ENCODE assay signal across 10 mouse cellular contexts in the genomic region with DNA sequence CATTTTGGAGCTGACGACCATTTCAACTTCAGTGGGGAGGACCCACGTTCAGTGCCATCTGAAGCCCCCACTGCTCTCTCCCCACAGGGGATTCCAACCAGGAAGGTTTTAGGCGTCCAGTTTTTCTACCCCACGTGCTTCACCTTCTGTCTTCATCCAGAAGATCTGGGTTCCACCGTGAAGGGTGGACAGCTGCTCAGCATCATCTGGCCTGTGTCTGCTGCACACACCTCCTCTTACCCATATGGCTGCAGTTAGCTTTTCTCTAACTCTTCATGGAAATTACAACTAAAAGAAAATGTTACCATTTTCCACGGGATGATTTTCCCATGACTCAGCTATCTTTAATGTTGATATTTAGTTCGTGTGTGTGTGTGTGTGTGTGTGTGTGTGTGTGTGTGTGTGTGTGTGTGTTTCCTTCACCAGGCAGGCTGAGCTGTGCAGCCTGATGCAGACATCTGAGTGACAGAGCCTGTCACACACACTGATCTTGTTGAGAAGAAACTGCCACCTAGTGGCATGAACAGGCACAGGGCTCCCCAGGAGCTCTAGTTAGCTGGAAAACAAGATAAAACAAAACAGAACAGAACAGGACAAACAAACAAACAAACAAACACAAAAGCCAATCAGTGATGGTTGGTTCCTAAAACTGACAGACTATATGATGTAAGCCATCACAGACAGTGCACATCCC.
DNase-seq lines count a peak whose midpoint lies in the region; TF ChIP-seq lines count a peak whose summit lies in the region.
"Had no signal": no experiment of that assay in that cellular context is flagged by ENCODE, and none has a peak within 500 bp of the region (broad histone marks: within the 10 kb centered on the region; RNA-seq: fewer than 3 reads in every experiment).

No protein-coding gene starts in this region.

- 33% methylated on average over 7 of the region's 7 CpGs for WGBS in cerebellum, adult 2 months

- H3K27ac ChIP-seq in cerebellum, adult 2 months (ENCODE audit: insufficient read depth, low read length), result no peak overlapping the region
- H3K27ac ChIP-seq: heart, embryonic 15.5 days had no signal

- H3K27me3 ChIP-seq in cerebellum, adult 2 months (ENCODE audit: control insufficient read depth, insufficient read depth, low read length), result no peaks in the 10 kb centered on the region; the same call in 1 of the 2 replicates
- H3K27me3 ChIP-seq: heart, embryonic 15.5 days had no signal

- DNase-seq in cerebellum, adult 2 months, result peak; percentile 8 to 15
- no peak for DNase-seq in cerebellum, adult 11-12 months
- DNase-seq in urinary bladder, postnatal 14 days (ENCODE audit: low spot score), result peak; percentile 17
- DNase-seq in urinary bladder, adult 2 months (ENCODE audit: low spot score), result no peak
- peak; percentile 34 to 66 for DNase-seq in frontal cortex, postnatal 36 days (ENCODE audit: low spot score in 2 of 2)
- peak; percentile 37 for DNase-seq in left cerebral cortex, adult 11 months (ENCODE audit: low spot score)
- DNase-seq in retina, embryonic 14.5 days (ENCODE audit: low spot score), result peak; percentile 71
- no peak for DNase-seq in ovary, postnatal 10 days (ENCODE audit: low spot score)

- no peak overlapping the region for H3K4me3 ChIP-seq in cerebellum, adult 2 months (replicated peaks; ENCODE audit: insufficient read depth, low read depth, low read length)
- H3K4me3 ChIP-seq: heart, embryonic 15.5 days; myocyte had no signal

- no peak for TF ChIP-seq POLR2A in cerebellum, adult 2 months (IDR thresholded peaks at IDR 0.05; ENCODE audit: borderline replicate concordance, insufficient read depth, low read length)

- TF ChIP-seq CTCF in cerebellum, adult 2 months (IDR thresholded peaks at IDR 0.05; ENCODE audit: borderline replicate concordance, insufficient read depth, low read depth, low read length), result peak; percentile 45; the same call in 1 of the 2 replicates

- no peaks in the 10 kb centered on the region for H3K4me1 ChIP-seq in cerebellum, adult 2 months (ENCODE audit: control insufficient read depth, insufficient read depth, low read length)

Comparison
In these comparisons a context has a peak if more than half of its experiments do, and no peak if none do; other contexts are left out.
1. DNase-seq: peak in cerebellum, adult 2 months (2 of 2), urinary bladder, postnatal 14 days (single experiment), frontal cortex, postnatal 36 days (2 of 2), left cerebral cortex, adult 11 months (single experiment) and retina, embryonic 14.5 days (single experiment); none in cerebellum, adult 11-12 months (single experiment), urinary bladder, adult 2 months (single experiment) and ovary, postnatal 10 days (single experiment).